Mouse (Mus musculus) heart, embryonic 11.5 days (tissue): ENCODE results near the gene H2-Eb2. TPM values are rescaled to one million over a fixed set of nuclear protein-coding genes. Genes with fewer than 3 reads are reported as not detected.

Experiments used
- ATAC-seq: fragments of 200-750 bp; cut with Nextera tagmentation; replicated peaks from 2 replicates; pipeline ENCODE4 v1.8.0; 2017; ENCODE audit warnings: moderate library complexity; ENCODE audit not compliant: insufficient number of reproducible peaks, low FRiP score, low TSS enrichment
- H3K27ac ChIP-seq: fragments of 300-500 bp; sonication (generic); 2 replicates; pipeline ENCODE4 v1.5.1; 2014; ENCODE audit warnings: mild to moderate bottlenecking, low read depth, low read length
- H3K27me3 ChIP-seq: fragments of 300-500 bp; sonication (generic); 2 replicates; pipeline ENCODE4 v1.6.1; 2014; ENCODE audit warnings: mild to moderate bottlenecking, low read length, mixed read lengths; ENCODE audit not compliant: control insufficient read depth, insufficient read depth
- H3K36me3 ChIP-seq: fragments of 300-500 bp; sonication (generic); 2 replicates; pipeline ENCODE4 v1.6.1; 2014; ENCODE audit warnings: mild to moderate bottlenecking, low read length, moderate library complexity, mixed read lengths; ENCODE audit not compliant: control insufficient read depth, insufficient read depth
- H3K4me1 ChIP-seq: fragments of 300-500 bp; sonication (generic); 2 replicates; pipeline ENCODE4 v1.6.1; 2014; ENCODE audit warnings: low read length; ENCODE audit not compliant: control insufficient read depth, insufficient read depth
- H3K4me2 ChIP-seq: fragments of 300-500 bp; sonication (generic); 2 replicates; pipeline ENCODE4 v1.6.1; 2014; ENCODE audit warnings: mild to moderate bottlenecking, moderate library complexity
- H3K4me3 ChIP-seq: fragments of 300-500 bp; sonication (generic); 2 replicates; pipeline ENCODE4 v1.5.1; 2014; ENCODE audit warnings: low read depth, low read length
- H3K9ac ChIP-seq: fragments of 300-500 bp; sonication (generic); 2 replicates; pipeline ENCODE4 v1.6.1; 2014; ENCODE audit warnings: mild to moderate bottlenecking, low read depth, low read length, moderate library complexity
- H3K9me3 ChIP-seq: fragments of 300-500 bp; sonication (generic); replicated peaks from 2 replicates; pipeline ENCODE4 v1.6.1; 2016; ENCODE audit warnings: low read length; ENCODE audit not compliant: control insufficient read depth
- WGBS: fragments of 180-500 bp; shearing (Covaris S2); extraction: QIAGEN DNeasy Blood & Tissue Kit; methylation state at CpG from one replicate; pipeline ENCODE4 v1.1.7; 2014; ENCODE audit not compliant: insufficient replicate concordance; 5-methylcytosine and 5-hydroxymethylcytosine counted together
- polyA plus RNA-seq: library from polyadenylated mRNA; unstranded; fragments of >200 nt; fragmentation: Nextera tagmentation; extraction: Ambion mirVana; gene quantifications from 2 replicates; pipeline ENCODE4 v1.2.1, GENCODE M21; 2014

Gene H2-Eb2
- polyA plus RNA-seq, 1 experiment from 2014 or later = not detected

DNA sequence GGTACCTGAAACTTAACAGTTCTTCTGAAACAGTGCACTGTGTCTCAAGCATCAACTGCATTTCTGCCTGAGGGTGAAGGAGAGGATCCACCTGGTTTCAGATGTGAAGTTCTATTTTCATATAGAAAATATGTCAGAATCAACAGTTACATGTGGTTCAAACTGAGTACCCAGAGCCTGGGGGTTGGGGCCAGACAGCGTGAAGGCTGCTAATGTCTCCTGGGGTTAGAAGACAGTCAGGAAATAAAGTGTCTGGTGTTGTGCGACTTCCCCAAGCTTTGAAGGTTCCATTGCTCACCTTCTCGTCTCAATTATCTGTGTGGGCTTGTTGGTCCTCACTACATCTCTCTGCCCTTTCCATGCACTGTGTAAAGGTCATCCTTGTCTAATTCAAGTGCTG lies 908 bp downstream of the H2-Eb2 start:
- Histone ChIP-seq H3K9ac (no peak overlapping the region), H3K4me3 (no peak overlapping the region), H3K9me3 (no peaks in the 10 kb centered on the region), H3K27me3 (no peaks in the 10 kb centered on the region), H3K27ac (no peak overlapping the region), H3K4me1 (no peaks in the 10 kb centered on the region), H3K36me3 (no peaks in the 10 kb centered on the region), H3K4me2 (no peak overlapping the region)
- 70% methylated on average over 3 of the region's 3 CpGs for WGBS
- ATAC-seq = no peak

GRCm38 (mm10) chr17:34329807-34330206 lies 4.3 kb downstream of the H2-Eb2 start:
- no peaks in the 10 kb centered on the region for H3K4me1 ChIP-seq
- no peak overlapping the region for H3K4me3 ChIP-seq
- no peak overlapping the region for H3K27ac ChIP-seq
- no peak for ATAC-seq
- 31% methylated on average over 2 of the region's 2 CpGs for WGBS
- H3K27me3 ChIP-seq = no peaks in the 10 kb centered on the region
- H3K36me3 ChIP-seq = no peaks in the 10 kb centered on the region
- no peaks in the 10 kb centered on the region for H3K9me3 ChIP-seq
- no peak overlapping the region for H3K4me2 ChIP-seq
- H3K9ac ChIP-seq = no peak overlapping the region

GRCm38 (mm10) chr17:34331200-34331599 lies 5.7 kb downstream of the H2-Eb2 start:
- Histone ChIP-seq H3K9me3 (no peaks in the 10 kb centered on the region), H3K27me3 (no peaks in the 10 kb centered on the region), H3K9ac (no peak overlapping the region), H3K4me2 (no peak overlapping the region), H3K4me1 (no peaks in the 10 kb centered on the region), H3K27ac (no peak overlapping the region), H3K4me3 (no peak overlapping the region), H3K36me3 (no peaks in the 10 kb centered on the region)
- no peak for ATAC-seq
- 83% methylated on average over 1 of the region's 1 CpGs for WGBS

DNA sequence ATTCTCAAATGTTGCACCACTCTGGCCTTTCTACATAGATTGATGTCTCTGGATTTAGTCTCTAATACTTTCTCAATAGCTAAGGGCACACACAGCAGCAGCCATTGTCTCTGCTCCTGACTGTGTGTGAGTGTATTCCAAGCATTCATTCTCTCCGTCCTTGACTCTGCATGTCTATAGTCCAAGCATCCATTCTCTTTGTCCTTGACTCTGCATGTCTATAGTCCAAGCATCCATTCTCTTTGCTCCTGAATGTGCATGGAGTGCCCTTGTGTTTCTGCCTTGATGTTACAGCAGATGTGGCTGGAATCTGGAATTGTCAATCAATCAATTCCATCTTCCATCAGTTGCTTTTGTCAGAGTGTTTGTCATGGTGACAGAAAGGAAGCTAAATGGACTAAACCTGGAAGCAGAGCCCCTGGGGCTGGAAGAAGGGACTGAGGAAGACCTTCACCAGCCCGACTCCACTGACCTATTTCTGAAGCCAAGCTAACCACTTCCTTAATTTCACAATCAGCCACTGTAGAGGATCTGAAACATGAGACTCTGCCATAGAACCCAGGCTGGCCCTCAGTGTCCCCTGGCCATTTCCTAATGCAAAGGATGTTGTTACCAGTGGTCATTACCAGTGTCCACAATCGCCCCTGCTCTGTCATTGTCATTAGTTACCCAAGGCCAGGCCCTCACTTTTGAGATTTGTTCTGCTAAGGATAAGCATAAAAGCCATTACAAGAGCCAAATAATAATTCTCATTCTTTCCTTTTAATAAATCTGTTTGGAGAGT lies 15.3 kb downstream of the H2-Eb2 start:
- 56% methylated on average over 3 of the region's 3 CpGs for WGBS
- no peak for ATAC-seq

DNA sequence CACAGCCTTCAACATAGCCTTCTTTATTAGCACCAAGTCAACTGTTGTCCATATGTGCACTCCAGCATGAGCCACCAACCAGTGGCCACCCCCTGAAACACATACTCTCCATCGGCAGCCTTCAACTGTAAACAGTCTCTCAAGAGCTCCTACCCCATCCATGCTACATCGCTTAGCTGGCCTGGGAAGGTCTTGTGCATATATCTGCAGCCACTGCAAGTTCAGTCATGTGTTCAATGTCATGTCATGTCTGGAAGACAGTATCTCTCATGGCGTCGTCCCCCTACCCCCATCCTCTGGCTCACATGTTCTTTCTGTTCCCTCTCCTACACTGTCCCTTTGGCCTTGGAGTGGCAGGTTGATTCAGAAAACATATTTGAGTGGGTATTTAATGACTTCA lies 19.4 kb downstream of the H2-Eb2 start:
- Histone ChIP-seq H3K9me3 (no peaks in the 10 kb centered on the region), H3K4me3 (no peak overlapping the region), H3K27me3 (no peaks in the 10 kb centered on the region; the same call in 1 of the 2 replicates), H3K36me3 (no peaks in the 10 kb centered on the region), H3K4me1 (no peaks in the 10 kb centered on the region), H3K27ac (no peak overlapping the region), H3K4me2 (no peak overlapping the region), H3K9ac (no peak overlapping the region)
- 80% methylated on average over 4 of the region's 4 CpGs for WGBS
- ATAC-seq = no peak

More for the DNA sequence above, 15.3 kb downstream of the H2-Eb2 start:
- Histone ChIP-seq H3K4me2 (no peak overlapping the region), H3K27ac (no peak overlapping the region), H3K9ac (no peak overlapping the region), H3K4me3 (no peak overlapping the region), H3K9me3 (no peaks in the 10 kb centered on the region), H3K4me1 (no peaks in the 10 kb centered on the region), H3K27me3 (no peaks in the 10 kb centered on the region; the same call in 1 of the 2 replicates), H3K36me3 (no peaks in the 10 kb centered on the region)

- ATAC-seq = no peak
- Histone ChIP-seq H3K4me1 (no peaks in the 10 kb centered on the region), H3K36me3 (no peaks in the 10 kb centered on the region), H3K27me3 (no peaks in the 10 kb centered on the region; the same call in 1 of the 2 replicates), H3K27ac (no peak overlapping the region), H3K9me3 (no peaks in the 10 kb centered on the region), H3K4me2 (no peak overlapping the region), H3K9ac (no peak overlapping the region), H3K4me3 (no peak overlapping the region)
- 79% methylated on average over 7 of the region's 7 CpGs for WGBS
Observed at GRCm38 (mm10) chr17:34345486-34345885, 20.0 kb downstream of the H2-Eb2 start.

- Histone ChIP-seq H3K9me3 (no peaks in the 10 kb centered on the region), H3K4me2 (no peak overlapping the region), H3K36me3 (no peaks in the 10 kb centered on the region), H3K4me1 (no peaks in the 10 kb centered on the region), H3K9ac (no peak overlapping the region), H3K27me3 (no peaks in the 10 kb centered on the region; the same call in 1 of the 2 replicates), H3K4me3 (no peak overlapping the region), H3K27ac (no peak overlapping the region)
- no peak for ATAC-seq
- 60% methylated on average over 3 of the region's 3 CpGs for WGBS
Observed at GRCm38 (mm10) chr17:34346041-34346440, 20.6 kb downstream of the H2-Eb2 start.

DNA sequence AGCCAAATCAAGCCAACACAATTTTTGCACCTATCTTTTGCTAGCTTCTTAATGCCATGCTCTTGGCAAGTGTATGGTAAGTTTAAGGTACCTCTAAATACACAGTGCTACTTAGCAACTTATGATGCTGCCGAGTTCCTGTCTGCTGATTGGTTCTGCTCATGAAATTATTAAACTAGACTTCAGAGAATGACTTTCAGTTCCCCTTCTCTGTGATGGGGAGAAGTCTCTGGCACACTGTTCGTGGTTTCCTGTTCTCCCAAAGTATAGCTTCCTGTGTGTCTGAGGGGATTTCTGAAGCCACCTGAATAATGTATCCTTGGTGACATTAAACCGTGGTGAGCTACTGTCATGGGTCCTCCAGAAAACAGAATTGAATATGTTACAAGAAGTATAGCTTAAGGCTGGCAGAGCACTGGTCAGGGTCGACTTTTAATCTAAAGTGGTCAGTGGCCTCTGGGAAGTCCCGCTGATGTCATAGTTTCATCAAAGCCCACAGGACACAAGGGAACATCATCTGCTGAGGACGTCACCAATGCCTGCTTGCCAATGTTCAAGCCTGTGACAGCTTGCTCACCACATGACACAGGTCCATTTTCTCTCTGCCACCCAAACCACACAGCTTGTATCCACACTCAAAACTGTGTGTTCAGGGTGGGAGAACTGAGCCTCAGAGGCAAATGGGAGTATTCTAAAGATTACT lies 22.3 kb downstream of the H2-Eb2 start:
- Histone ChIP-seq H3K27me3 (no peaks in the 10 kb centered on the region; the same call in 1 of the 2 replicates), H3K27ac (no peak overlapping the region), H3K9ac (no peak overlapping the region), H3K4me1 (no peaks in the 10 kb centered on the region), H3K4me3 (no peak overlapping the region), H3K4me2 (no peak overlapping the region), H3K9me3 (no peaks in the 10 kb centered on the region), H3K36me3 (no peaks in the 10 kb centered on the region)
- ATAC-seq = no peak
- 54% methylated on average over 6 of the region's 6 CpGs for WGBS
